Mouse (Mus musculus) urinary bladder, postnatal 14 days (tissue): Measurements from ENCODE around the gene Prss8.
"Not testable (repeated sequence)": the region's sequence is repeated elsewhere in the genome, so short reads cannot be mapped to it uniquely, and the experiment has no call there.

Experiments
- DNase-seq: peaks from one replicate; pipeline ENCODE4 v3.0.0; 2021; ENCODE audit warnings: low spot score

Prss8 gene

GRCm38 (mm10) chr7:127929923-127930322 lies at the start of gene Prss8:
Prss8 (minus strand) TSS chr7:127930104.
- DNase-seq, result peak; percentile 88

GRCm38 (mm10) chr7:127978856-127979255 lies 49.0 kb upstream of the Prss8 start:
- no peak for DNase-seq

DNA sequence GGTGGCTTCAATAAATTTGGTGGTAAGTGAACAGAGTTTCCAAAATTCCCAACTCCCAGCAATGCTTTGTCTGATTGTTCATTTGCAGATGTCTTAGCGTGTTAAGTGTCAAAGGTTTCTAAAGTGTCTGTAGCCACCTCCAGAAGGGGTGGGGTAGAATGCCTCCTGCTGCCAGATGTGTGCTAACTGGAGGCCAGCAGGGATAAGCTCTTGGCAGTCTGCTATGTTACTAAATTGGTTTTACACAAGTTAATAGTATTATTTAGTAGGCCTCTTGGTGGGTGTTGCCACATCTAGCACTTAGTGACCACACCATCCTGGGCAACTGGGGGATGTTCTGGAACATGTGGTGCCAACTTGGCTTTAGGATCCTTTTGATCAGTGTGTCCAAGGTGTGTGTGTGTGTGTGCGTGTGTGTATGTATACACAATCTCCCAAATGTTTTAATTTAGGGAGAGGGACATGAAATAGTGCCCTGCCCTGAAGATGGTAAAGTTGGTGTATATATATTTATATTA lies 44.6 kb upstream of the Prss8 start:
- DNase-seq, result no peak

GRCm38 (mm10) chr7:127967922-127968828 lies 38.3 kb upstream of the Prss8 start:
- DNase-seq, result peak; percentile 79

DNA sequence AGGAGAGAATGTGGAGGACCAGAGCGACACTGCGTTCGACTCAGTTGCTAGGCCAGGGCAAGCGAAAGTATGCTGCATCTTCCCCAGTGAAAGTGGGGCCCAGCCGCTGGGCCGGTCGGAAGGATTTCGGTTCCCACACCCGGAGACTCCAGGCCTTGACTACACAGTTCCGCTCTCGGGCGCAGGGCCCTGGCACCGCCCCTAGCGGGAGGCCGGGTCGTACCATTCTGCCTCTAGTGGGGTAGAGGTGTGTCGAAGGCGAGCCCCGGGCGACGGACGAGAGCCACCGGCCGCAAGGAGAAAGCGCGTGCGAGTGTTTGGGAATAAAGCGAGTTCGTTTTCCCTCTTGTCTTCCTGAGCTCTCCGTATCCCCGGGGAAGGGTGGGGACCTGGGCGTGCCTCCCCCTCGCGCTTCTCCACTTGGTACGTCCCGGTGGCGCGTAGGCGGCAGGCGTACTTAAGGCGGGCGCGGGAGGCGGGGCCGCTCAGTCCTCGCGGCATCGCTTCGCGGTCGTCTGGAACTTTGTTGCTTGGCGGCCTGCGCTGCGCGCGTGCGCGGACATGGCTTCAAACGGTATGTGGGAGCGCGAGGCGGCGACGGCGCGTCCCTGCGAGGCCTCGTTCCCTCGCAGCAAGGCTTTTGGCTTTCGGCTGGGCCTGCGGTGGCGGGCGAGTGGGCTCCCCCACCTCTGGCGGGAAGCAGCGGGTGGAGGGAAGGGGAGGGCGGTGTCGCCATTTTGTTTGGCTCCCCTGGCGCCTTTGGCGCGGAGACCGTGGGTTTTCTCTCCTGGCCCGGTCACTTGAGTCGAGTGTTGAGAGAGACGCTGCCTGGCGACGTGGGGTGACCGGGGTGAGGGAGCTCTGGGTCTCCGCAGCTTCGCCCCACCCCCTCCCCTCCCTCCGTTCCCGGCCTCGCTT lies 37.4 kb upstream of the Prss8 start, which contains the start of gene Fus:
Gene Fus, plus strand, starts transcription at position 454 of the 918 bp plus-strand sequence.
- peak; percentile 94 for DNase-seq

GRCm38 (mm10) chr7:127966371-127966918 lies 36.5 kb upstream of the Prss8 start:
- no peak for DNase-seq

GRCm38 (mm10) chr7:127959364-127959763 lies 29.5 kb upstream of the Prss8 start:
- DNase-seq, result no peak

- no peak for DNase-seq
These were observed 23.1 kb upstream of the Prss8 start for GRCm38 (mm10) chr7:127952864-127953581.

DNA sequence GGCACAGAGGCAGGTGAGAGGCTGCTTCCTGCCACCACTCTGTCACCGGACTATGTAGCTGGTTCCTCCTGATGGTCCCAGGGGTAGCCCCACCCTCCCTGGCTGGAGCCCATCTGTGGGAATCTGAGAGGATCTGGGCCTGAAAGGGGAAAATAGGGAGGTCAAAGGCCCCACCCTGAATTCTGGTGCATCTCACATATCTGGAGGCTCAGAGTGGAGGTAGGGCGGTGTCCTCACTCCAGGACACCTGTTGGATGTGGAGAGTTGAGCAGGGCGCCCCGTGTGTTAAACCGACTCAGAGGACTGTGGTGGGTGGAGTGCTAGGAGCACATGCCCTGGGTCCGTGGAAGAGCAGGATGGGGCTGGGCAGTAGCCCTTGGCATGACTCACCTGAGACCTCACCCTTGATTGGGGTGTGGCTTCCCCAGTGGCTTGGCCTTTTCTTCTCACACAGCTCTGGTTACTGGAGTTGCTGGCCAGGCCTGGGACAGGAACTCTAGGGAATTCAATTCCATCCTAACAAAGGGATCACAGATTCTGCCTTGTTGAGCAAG lies 16.6 kb upstream of the Prss8 start, which contains the start of gene Prss36:
Gene Prss36, minus strand, starts transcription at position 256 of the 554 bp plus-strand sequence.
- peak; percentile 34 for DNase-seq

DNA sequence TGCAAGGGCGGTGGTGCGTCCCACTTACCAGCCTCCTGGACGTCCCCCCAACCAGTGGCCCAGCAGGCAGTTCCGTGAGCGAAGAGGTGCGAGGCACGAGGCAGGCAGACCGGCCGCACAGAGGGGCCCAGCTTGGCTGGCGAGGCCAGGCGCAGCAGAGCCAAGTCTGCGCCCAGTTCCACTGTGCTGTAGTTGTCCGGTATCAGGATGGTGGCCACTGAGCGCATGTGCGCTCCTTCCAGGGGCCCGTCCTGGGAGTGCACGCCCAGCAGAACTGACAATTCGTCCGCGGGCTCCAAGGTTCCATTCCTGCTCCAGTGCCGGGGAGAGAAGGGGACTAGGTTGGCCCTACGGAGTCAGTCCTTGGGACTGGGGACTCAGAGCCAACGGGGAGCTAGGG lies 14.7 kb upstream of the Prss8 start:
- no peak for DNase-seq

DNA sequence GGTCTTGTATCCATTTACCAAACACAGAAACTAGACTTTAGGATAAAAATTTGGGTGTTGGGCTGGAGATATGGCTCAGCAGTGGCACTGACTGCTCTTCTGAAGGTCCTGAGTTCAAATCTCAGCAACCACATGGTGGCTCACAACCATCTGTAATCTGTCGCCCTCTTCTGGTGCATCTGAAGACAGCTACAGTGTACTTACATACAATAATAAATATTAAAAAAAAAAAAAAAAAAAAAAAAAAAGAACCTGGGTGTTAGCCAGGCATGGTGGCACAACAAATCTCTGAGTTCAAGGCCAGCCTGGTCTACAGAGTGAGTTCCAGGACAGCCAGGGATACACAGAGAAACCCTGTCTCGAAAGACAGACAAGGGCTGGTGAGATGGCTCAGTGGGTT lies 12.2 kb upstream of the Prss8 start:
- DNase-seq, result not testable (repeated sequence)

- DNase-seq, result no peak
These were observed 6.4 kb upstream of the Prss8 start for GRCm38 (mm10) chr7:127936216-127936884.

DNA sequence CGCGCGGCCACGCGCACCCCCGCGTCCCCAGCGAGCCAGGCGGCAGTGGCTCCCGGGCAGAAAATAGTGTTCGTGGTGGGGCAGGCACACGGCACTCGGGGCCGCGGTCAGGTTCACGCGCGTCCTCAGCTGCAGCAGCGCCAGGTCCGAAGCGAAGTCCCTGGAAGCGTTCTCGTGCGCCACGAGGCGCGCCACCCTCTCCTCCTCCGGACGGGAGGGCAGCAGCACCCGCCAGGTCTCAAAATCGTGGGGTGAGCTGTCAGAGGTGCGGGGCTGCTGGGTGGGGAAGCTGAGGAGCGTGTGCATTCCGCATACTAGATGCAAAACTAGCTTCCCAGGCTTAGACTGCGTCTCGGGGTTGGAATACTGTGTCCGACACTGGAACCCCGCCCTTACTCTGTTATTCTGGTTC lies 5.8 kb upstream of the Prss8 start:
- no peak for DNase-seq

DNA sequence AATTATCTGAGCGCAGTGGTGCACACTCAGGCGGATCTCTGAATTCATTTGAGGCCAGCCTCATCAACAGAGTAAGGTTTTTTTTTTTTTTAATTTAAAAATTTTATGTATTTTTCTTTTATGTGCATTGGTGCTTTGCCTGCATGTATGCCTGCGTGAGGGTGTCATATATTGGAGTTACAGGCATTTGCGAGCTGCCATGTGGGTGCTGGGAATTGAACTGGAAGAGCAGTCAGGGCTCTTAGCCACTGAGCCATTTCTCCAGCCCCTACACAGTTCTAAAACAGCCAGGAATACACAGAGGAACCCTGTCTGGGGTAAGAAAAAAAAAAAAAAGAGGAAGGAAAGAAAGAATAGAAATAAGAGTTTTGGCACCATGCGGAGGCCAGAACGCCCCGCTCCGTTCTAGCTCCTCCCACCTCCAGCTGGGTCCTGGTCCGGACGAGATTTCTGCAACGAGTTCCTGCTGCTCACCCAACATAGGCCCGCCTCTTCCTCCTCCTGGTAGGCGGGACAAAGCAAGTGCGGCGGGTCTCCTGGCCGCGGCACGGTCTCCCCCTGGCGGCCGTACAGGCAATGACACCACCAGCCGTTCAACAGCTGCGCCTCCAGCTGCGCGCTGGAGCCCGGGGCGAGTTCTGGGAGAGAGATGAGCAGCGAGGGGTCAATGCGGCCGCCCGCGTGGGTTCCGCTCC lies 5.3 kb upstream of the Prss8 start:
- peak; percentile 96 for DNase-seq

DNA sequence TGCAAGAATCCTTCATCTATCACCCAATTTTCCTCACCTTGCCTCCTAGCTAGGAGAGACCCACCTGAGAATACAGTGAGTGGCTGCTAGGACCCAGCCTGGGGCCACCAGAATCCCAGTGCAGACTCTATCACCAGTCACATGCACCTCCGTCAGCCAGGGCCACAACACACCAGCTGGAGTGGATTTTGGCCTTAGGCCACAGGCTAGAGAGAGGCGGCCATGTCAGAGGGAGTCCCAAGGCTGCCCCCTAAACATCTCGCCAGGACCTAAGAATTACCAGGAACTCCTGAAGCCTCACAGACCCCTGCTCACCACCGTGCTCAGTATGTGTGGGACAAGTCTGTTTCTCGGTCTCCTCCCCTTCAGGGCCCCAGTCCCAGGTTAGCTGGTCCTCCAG lies 4.2 kb upstream of the Prss8 start:
- DNase-seq, result no peak

DNA sequence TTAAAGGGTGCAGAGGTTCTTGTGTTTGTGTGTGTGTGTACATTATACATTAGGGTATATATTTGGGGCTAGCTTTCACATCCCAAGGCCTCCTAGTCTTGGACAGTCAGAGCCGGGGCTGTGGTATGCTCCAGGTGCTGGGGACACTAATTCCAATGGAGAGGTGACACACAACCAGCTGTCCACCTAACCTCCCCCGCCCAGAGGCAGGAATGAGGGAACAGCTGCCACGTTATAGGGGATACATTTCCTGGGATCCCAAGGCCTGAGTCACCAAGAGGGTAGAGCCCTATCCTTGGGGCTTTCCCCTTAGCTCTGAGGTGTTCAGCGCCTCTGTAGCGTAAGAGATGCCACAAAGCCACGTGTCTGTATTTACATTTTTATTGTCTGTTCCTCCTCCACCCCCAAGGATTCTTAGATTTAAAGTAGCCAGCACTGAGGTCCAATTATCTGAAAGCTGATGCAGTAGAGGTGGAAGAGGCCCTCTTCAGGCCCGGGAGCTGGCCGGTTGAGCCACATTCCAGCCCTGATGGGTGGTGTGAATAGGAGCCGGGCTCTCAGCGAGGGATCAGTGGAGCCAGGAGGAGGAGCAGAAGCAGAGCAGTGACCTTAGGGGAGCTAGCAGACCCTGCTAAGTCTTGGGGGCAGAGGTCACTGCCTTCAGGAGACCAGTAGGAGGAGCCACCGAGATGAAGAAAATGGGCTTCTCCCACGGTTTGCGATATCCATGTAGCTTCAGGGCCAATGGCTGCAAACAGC lies 2.5 kb upstream of the Prss8 start:
- DNase-seq, result peak; percentile 74

- DNase-seq, result peak; percentile 70
These were observed 1.6 kb upstream of the Prss8 start for GRCm38 (mm10) chr7:127931351-127932135.

GRCm38 (mm10) chr7:127930636-127931035 lies 732 bp upstream of the Prss8 start:
- no peak for DNase-seq
